Mouse (Mus musculus): ENCODE data around the gene Csn1s2b. TPM values are rescaled to one million over a fixed set of nuclear protein-coding genes. Genes with fewer than 3 reads are reported as not detected.
"Not testable (repeated sequence)": the region's sequence is repeated elsewhere in the genome, so short reads cannot be mapped to it uniquely, and the experiment has no call there.

The Csn1s2b gene
- not detected in 2 replicates for polyA plus RNA-seq (2015; fragmentation: Nextera tagmentation; extraction: Ambion mirVana)

DNA sequence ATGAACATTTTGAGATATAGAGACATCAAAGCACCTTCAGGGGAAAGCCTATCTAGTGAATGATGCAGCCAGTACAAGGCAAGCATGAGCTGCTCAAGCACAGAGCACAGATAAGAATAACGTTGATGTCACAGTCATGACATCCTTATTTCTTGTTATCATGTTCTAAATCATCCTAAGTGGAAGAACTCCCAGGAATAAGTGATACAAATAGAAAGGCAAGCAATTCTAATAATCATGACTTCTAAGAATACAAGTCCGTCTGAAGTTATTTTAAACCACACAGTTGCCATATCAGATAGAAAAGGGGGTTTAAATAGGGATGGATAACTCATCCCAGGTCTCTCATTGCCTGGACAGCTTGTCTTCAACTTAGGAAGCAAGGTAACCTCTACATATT is at the start of gene Csn1s2b:
Gene Csn1s2b, plus strand, starts transcription at position 301 of the 400 bp plus-strand sequence.
- no peak within 1 kb of the TSS for H3K4me3 ChIP-seq (ENCODE audit: low read depth, low read length)
- no peak within 1 kb of the TSS for H3K27ac ChIP-seq (ENCODE audit: low read length)
- ATAC-seq: no peak
- H3K9me3 ChIP-seq (replicated peaks; ENCODE audit: control insufficient read depth, low read length, poor library complexity, severe bottlenecking): no peaks in the 10 kb centered on the region
- H3K27me3 ChIP-seq (ENCODE audit: control insufficient read depth, insufficient read depth, low read depth, low read length): no peaks in the 10 kb centered on the region
- H3K4me1 ChIP-seq (ENCODE audit: control insufficient read depth, insufficient read depth, low read length): no peaks in the 10 kb centered on the region
- no peaks in the 10 kb centered on the region for H3K36me3 ChIP-seq (ENCODE audit: control insufficient read depth, insufficient read depth, low read length)
- H3K9ac ChIP-seq (ENCODE audit: low read depth, low read length): no peak within 1 kb of the TSS
- no peak within 1 kb of the TSS for H3K4me2 ChIP-seq (ENCODE audit: low read length)
- 89% methylated on average over 2 of the region's 2 CpGs for WGBS

GRCm38 (mm10) chr5:87764546-87764945 is 43.3 kb upstream of the Csn1s2b start:
- H3K27me3 ChIP-seq (ENCODE audit: control insufficient read depth, insufficient read depth, low read depth, low read length): no peaks in the 10 kb centered on the region
- no peak overlapping the region for H3K9ac ChIP-seq (ENCODE audit: low read depth, low read length)
- H3K36me3 ChIP-seq (ENCODE audit: control insufficient read depth, insufficient read depth, low read length): no peaks in the 10 kb centered on the region
- no peak for ATAC-seq
- no peak overlapping the region for H3K4me2 ChIP-seq (ENCODE audit: low read length)
- WGBS: 87% methylated on average over 3 of the region's 3 CpGs
- no peaks in the 10 kb centered on the region for H3K4me1 ChIP-seq (ENCODE audit: control insufficient read depth, insufficient read depth, low read length)
- H3K9me3 ChIP-seq (replicated peaks; ENCODE audit: control insufficient read depth, low read length, poor library complexity, severe bottlenecking): no peaks in the 10 kb centered on the region
- no peak overlapping the region for H3K27ac ChIP-seq (ENCODE audit: low read length)
- H3K4me3 ChIP-seq (ENCODE audit: low read depth, low read length): no peak overlapping the region

GRCm38 (mm10) chr5:87772151-87772550 is 35.7 kb upstream of the Csn1s2b start:
- H3K4me1 ChIP-seq (ENCODE audit: control insufficient read depth, insufficient read depth, low read length); H3K27me3 ChIP-seq (ENCODE audit: control insufficient read depth, insufficient read depth, low read depth, low read length); H3K4me3 ChIP-seq (ENCODE audit: low read depth, low read length); H3K27ac ChIP-seq (ENCODE audit: low read length); H3K36me3 ChIP-seq (ENCODE audit: control insufficient read depth, insufficient read depth, low read length); H3K9me3 ChIP-seq (replicated peaks; ENCODE audit: control insufficient read depth, low read length, poor library complexity, severe bottlenecking); H3K9ac ChIP-seq (ENCODE audit: low read depth, low read length); H3K4me2 ChIP-seq (ENCODE audit: low read length); ATAC-seq: not testable (repeated sequence)
- WGBS: 32% methylated on average over 2 of the region's 2 CpGs

DNA sequence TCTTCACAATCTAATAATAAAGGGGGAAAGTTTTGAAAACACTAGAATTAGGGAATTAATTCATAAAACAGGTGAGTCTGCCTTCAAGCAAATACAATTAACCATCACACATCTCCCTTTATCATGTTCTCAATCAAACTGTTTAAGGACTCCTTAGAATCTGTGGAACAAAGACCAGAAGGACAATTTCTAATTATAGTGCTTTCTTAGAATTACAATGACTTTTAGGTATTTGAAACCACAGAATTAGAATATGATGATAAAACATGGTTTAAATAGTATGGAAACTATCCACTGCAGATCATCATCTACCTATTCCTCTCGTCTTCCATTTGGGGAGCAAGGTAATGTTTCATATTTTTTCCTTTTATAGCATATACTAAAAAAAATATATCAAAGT is 33.6 kb upstream of the Csn1s2b start, which contains the start of gene Csn1s2a:
Gene Csn1s2a, plus strand, starts transcription at position 301 of the 400 bp plus-strand sequence.
- no peak within 1 kb of the TSS for H3K4me2 ChIP-seq (ENCODE audit: low read length)
- H3K27ac ChIP-seq (ENCODE audit: low read length): no peak within 1 kb of the TSS
- no peaks in the 10 kb centered on the region for H3K27me3 ChIP-seq (ENCODE audit: control insufficient read depth, insufficient read depth, low read depth, low read length)
- no peak within 1 kb of the TSS for H3K9ac ChIP-seq (ENCODE audit: low read depth, low read length)
- ATAC-seq: no peak
- WGBS: 87% methylated on average over 1 of the region's 1 CpGs
- H3K36me3 ChIP-seq (ENCODE audit: control insufficient read depth, insufficient read depth, low read length): no peaks in the 10 kb centered on the region
- H3K4me3 ChIP-seq (ENCODE audit: low read depth, low read length): no peak within 1 kb of the TSS
- H3K9me3 ChIP-seq (replicated peaks; ENCODE audit: control insufficient read depth, low read length, poor library complexity, severe bottlenecking): no peaks in the 10 kb centered on the region
- no peaks in the 10 kb centered on the region for H3K4me1 ChIP-seq (ENCODE audit: control insufficient read depth, insufficient read depth, low read length)

DNA sequence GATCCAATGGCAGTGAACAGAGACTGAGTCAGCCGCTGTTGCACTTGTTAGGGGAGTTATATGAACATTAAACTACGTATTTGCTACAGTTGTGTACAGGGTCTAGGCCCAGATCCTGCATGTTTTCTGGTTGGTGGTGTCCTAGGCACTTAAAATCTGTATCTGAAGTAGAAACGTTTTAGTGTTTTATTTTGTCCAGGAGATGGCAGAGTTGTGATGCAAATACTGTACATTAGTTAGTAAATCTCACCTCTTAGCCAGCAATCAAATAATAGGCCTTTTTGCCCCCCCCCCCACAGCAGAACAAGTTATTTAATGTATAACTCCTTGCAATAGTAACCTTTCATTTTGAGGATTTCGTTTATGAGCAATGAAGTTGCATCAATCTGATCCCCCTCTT is 25.2 kb upstream of the Csn1s2b start:
- H3K4me2 ChIP-seq (ENCODE audit: low read length): no peak overlapping the region
- no peaks in the 10 kb centered on the region for H3K27me3 ChIP-seq (ENCODE audit: control insufficient read depth, insufficient read depth, low read depth, low read length)
- no peak overlapping the region for H3K4me3 ChIP-seq (ENCODE audit: low read depth, low read length)
- ATAC-seq: no peak
- no peaks in the 10 kb centered on the region for H3K9me3 ChIP-seq (replicated peaks; ENCODE audit: control insufficient read depth, low read length, poor library complexity, severe bottlenecking)
- H3K4me1 ChIP-seq (ENCODE audit: control insufficient read depth, insufficient read depth, low read length): no peaks in the 10 kb centered on the region
- H3K27ac ChIP-seq (ENCODE audit: low read length): no peak overlapping the region
- H3K36me3 ChIP-seq (ENCODE audit: control insufficient read depth, insufficient read depth, low read length): no peaks in the 10 kb centered on the region
- no peak overlapping the region for H3K9ac ChIP-seq (ENCODE audit: low read depth, low read length)
- 66% methylated on average over 4 of the region's 4 CpGs for WGBS

GRCm38 (mm10) chr5:87809253-87809652 is 1.4 kb downstream of the Csn1s2b start:
- H3K9ac ChIP-seq (ENCODE audit: low read depth, low read length): no peak overlapping the region
- H3K4me2 ChIP-seq (ENCODE audit: low read length): no peak overlapping the region
- H3K9me3 ChIP-seq (replicated peaks; ENCODE audit: control insufficient read depth, low read length, poor library complexity, severe bottlenecking): no peaks in the 10 kb centered on the region
- no peak overlapping the region for H3K27ac ChIP-seq (ENCODE audit: low read length)
- no peaks in the 10 kb centered on the region for H3K27me3 ChIP-seq (ENCODE audit: control insufficient read depth, insufficient read depth, low read depth, low read length)
- H3K4me1 ChIP-seq (ENCODE audit: control insufficient read depth, insufficient read depth, low read length): no peaks in the 10 kb centered on the region
- no peak overlapping the region for H3K4me3 ChIP-seq (ENCODE audit: low read depth, low read length)
- no peak for ATAC-seq
- 61% methylated on average over 2 of the region's 2 CpGs for WGBS
- H3K36me3 ChIP-seq (ENCODE audit: control insufficient read depth, insufficient read depth, low read length): no peaks in the 10 kb centered on the region

GRCm38 (mm10) chr5:87825386-87825785 is 17.5 kb downstream of the Csn1s2b start, which contains the start of gene Prr27:
Prr27 (plus strand) TSS chr5:87825686.
- ATAC-seq: no peak
- Histone ChIP-seq H3K9me3 (replicated peaks; ENCODE audit: control insufficient read depth, low read length, poor library complexity, severe bottlenecking) (no peaks in the 10 kb centered on the region), H3K4me3 (ENCODE audit: low read depth, low read length) (no peak within 1 kb of the TSS), H3K4me1 (ENCODE audit: control insufficient read depth, insufficient read depth, low read length) (no peaks in the 10 kb centered on the region), H3K4me2 (ENCODE audit: low read length) (no peak within 1 kb of the TSS), H3K27me3 (ENCODE audit: control insufficient read depth, insufficient read depth, low read depth, low read length) (no peaks in the 10 kb centered on the region), H3K36me3 (ENCODE audit: control insufficient read depth, insufficient read depth, low read length) (no peaks in the 10 kb centered on the region), H3K9ac (ENCODE audit: low read depth, low read length) (no peak within 1 kb of the TSS), H3K27ac (ENCODE audit: low read length) (no peak within 1 kb of the TSS)
- WGBS: 50% methylated on average over 1 of the region's 1 CpGs

DNA sequence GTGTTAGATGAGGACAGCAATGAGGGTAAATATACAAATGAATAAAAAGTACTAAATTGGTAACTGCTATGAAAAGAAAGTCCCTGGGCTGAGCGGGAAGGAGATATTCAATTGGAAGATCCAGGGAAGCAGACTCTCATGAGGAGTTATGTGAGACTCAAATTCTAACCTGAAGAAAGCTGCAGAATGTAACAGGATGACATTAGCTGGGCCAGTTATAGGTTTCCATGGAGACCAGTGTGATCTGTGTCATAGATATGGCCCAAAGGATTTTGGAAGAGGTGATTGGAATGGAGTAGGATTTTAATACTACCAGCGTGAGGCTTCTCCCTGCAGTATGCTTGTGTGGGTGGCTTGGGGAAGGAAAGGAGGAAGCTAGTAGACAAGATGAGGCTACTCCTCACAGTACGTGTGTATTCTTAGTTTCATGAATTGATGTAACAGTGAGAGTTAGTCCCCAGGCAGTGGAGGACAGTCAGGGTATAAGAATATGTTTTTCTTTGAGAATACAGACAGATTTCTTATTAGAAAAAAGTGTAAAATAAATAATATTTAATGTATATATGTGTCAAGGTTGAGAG is 47.3 kb downstream of the Csn1s2b start:
- no peak overlapping the region for H3K4me3 ChIP-seq (ENCODE audit: low read depth, low read length)
- no peaks in the 10 kb centered on the region for H3K9me3 ChIP-seq (replicated peaks; ENCODE audit: control insufficient read depth, low read length, poor library complexity, severe bottlenecking)
- peak; percentile 62; the same call in 1 of the 2 replicates for ATAC-seq
- 69% methylated on average over 3 of the region's 3 CpGs for WGBS
- no peak overlapping the region for H3K9ac ChIP-seq (ENCODE audit: low read depth, low read length)
- no peak overlapping the region for H3K4me2 ChIP-seq (ENCODE audit: low read length)
- peaks cover 2% of the 10 kb centered on the region; the same call in 1 of the 2 replicates for H3K4me1 ChIP-seq (ENCODE audit: control insufficient read depth, insufficient read depth, low read length)
- no peaks in the 10 kb centered on the region for H3K36me3 ChIP-seq (ENCODE audit: control insufficient read depth, insufficient read depth, low read length)
- no peaks in the 10 kb centered on the region for H3K27me3 ChIP-seq (ENCODE audit: control insufficient read depth, insufficient read depth, low read depth, low read length)
- no peak overlapping the region for H3K27ac ChIP-seq (ENCODE audit: low read length)

- no peak overlapping the region for H3K4me2 ChIP-seq (ENCODE audit: low read length)
- H3K4me3 ChIP-seq (ENCODE audit: low read depth, low read length): no peak overlapping the region
- no peaks in the 10 kb centered on the region for H3K36me3 ChIP-seq (ENCODE audit: control insufficient read depth, insufficient read depth, low read length)
- H3K9ac ChIP-seq (ENCODE audit: low read depth, low read length): no peak overlapping the region
- no peaks in the 10 kb centered on the region for H3K4me1 ChIP-seq (ENCODE audit: control insufficient read depth, insufficient read depth, low read length)
- H3K27ac ChIP-seq (ENCODE audit: low read length): no peak overlapping the region
- WGBS: 63% methylated on average over 2 of the region's 2 CpGs
- ATAC-seq: no peak
- no peaks in the 10 kb centered on the region for H3K27me3 ChIP-seq (ENCODE audit: control insufficient read depth, insufficient read depth, low read depth, low read length)
- H3K9me3 ChIP-seq (replicated peaks; ENCODE audit: control insufficient read depth, low read length, poor library complexity, severe bottlenecking): no peaks in the 10 kb centered on the region
Measured at GRCm38 (mm10) chr5:87870084-87870483, 62.2 kb downstream of the Csn1s2b start.

Data from midbrain, embryonic 16.5 days (tissue).